Mouse (Mus musculus) heart, postnatal 25 days (tissue): ENCODE results near the gene Nacc2. TPM values are rescaled to one million over a fixed set of nuclear protein-coding genes. Genes with fewer than 3 reads are reported as not detected.

ENCODE experiments used
- DNase-seq: peaks from one replicate; pipeline ENCODE4 v3.0.0; 2022; ENCODE audit warnings: low spot score
- intact Hi-C: fragments of 180-260 bp; cut with DNase I; formaldehyde crosslinking; loops from one replicate; pipeline ENCODE4 v1.15.1; 2025
- total RNA-seq, 2 experiments: library from RNA; stranded (reverse); gene quantifications; 2 replicates each; pipeline ENCODE4 v1.2.3; 2021

Nacc2 gene
- total RNA-seq, 2 experiments from 2014 or later: 25.5 to 28.9 TPM

DNA sequence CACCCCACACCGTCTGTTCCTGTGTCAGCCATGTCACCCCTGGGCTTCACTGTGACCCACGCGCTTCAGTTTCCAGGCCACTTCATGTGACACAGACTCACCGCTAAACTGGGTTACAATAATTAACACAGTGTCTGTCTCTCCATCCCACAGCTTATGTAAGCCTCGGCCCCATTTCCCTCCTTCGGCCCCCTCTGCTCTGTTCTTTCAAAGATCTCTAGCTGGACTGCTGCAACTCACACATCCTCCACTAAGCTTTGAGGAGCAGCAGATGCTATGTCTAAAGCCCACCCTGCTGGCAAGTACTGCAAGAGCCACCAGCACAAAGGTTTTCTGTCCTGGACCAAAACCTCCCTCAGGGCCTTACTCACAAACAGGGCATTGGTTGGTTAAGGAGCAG lies 7.8 kb downstream of the Nacc2 start:
- no peak for DNase-seq
- intact Hi-C loops: no loop called here

DNA sequence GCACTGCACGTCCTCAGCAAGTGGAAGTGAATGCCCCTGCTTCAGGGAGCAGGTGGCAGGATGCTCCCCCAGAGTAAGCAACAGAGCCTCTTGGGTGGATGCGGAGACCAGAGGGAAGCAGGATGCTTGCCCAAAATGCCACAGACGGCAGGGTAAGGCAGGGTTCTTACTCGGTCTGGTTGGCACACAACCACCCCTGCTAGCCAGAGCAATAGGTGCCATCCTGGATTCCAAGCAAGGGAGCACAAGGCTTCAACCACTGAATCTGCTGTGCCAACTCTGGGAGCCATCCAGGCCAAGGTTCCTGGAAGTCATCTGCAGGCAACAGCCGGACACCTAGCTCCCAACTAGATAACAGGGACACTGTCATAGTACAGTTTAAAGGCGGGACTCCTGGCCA lies 14.8 kb downstream of the Nacc2 start:
- intact Hi-C loops: no loop called here
- no peak for DNase-seq

DNA sequence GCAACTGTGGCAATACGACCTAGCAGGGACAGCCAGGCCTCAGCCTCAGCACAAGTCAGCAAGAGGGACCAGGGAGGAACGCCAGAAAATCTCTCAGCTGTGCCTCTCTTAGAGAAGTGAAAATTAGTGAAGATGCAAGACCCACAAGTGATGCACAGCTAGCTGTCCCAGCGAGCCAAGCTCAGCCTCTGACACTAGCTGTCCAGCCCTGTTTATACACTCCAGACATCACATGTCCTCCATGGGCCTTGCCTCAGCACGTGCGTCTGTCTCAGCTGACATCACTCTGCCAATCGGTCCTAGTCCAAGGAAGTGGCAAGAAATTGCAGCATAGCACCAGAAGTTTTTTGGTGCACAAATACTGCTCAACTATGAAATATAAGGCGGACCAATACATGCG lies 16.0 kb downstream of the Nacc2 start:
- intact Hi-C loops: no loop called here
- no peak for DNase-seq

DNA sequence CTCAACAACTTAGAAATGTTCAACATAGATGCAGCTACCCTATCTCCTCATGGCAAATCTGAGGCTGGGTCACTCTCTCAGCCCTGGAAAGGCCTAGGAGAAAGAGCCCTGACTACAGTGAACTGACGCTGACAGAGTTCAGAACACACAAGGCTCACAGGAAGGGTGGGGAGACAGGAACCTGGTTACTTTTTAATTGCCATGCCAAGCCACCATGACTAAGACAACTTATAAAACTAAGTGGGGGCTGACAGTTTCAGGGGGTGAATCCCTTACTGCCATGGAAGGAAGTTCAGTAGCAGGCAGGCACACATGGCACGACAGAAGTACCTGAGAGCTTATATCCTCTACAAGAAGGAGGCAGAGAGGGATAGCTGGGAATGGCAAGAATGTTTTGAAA lies 16.8 kb downstream of the Nacc2 start:
- no peak for DNase-seq
- intact Hi-C loops: no loop called here

DNA sequence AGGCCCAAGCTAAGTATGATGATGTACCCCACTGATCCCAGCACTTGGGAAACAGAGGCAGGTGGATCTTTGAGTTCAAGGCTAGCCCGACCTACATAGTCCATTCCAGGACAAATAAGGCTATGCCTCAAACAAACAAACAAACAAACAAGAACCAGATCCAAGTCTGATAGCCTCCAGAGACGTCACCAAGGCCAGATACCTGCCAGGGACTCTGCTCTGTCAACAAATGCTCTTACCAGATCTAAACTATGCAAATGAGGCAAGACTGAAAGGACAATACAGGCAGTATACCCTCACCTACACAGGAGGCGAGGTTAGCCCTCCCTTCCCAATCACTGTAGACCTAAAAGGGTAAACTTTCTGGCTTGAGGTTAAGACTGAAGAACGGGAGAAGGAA lies 22.7 kb downstream of the Nacc2 start:
- intact Hi-C loops: no loop called here
- DNase-seq: no peak

DNA sequence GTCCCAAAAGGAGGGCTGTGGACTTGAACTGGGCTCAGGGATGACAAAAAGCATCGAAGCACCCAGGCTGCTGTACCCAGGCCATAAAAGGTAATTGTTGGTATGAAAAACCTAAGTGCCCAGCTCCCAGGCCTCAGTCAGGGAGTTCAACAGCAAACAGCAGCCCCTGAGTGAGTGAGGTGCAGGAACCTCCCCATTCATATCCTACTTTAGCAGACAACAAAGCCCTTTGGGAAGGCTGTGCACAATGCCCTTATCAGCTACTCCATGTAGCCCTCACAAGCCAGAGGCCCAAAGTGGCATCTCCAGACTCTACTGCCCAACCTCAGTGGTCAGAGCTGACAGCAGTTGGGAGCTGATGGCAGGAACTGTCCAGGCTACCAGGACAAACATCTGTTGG lies 23.2 kb downstream of the Nacc2 start:
- intact Hi-C loops: no loop called here

DNA sequence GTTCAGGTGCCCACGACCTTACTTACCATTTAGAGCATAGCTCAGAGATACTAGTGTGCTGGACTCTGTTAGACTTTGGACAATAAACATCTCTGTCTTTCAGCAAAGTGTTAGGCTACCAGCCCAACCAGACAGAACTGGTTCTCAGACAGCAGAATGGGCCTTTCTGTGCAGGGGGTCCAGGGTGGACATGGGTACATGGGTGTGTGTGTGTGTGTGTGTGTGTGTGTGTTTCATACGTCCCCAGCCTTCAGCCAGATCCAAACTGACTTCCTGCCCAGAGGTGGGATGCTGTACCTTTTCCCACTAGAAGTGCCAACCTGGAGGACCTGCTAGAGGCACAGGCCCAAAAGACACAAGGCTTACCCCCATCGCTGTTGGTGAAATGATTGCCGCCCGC lies 23.8 kb downstream of the Nacc2 start:
- intact Hi-C loops: no loop called here
- no peak for DNase-seq

More for the DNA sequence above, 23.2 kb downstream of the Nacc2 start:
- no peak for DNase-seq

DNA sequence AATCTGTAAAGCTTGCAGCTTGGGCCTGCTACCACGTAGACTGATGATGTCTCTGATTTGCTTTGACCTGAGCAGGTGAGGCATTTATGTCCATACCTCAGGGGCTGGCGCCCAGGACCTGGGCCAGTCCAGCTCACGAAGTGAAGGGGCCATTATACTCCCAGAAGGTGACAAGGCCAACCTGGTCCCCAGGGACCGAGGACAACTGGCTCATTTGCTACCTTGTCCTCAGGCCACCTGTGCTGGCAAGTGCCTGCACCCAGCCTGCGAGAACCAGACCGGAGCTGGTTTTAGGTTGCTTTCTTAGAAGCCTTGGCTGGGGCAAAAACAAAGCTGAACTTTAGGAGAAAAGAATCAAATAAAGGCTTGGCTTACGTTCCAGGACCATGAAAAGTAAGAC lies 29.1 kb downstream of the Nacc2 start:
- DNase-seq: no peak
- intact Hi-C loops: no loop called here

DNA sequence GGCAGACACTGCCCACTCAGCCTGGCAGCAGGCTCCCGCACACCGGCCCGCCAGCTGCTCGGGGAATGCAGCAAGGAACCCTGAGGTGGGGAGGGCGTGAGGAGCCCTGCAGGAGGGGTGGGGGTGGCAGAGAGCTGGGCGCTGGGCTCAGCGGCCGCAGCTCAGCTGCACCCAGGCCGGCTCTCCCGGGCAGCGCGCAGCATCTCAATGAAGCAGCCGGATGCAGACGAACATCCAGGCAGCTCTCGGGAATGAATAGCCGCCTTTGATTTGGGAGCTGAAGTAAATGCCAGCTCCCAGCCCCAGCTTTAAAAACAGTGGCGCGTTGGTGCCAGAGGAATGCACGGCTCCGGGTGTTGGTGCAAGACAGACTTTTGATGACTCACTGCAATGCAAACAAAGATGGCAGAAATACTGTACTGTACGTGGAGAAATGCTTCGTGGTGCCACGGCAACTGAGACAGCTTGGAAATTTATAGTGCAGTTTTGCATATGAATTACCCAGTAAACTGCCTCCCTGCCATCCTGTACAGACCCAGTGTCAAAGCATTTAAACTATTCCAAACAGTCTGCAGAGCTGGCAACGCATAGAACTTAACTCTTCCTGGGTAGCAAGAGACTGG lies 31.1 kb downstream of the Nacc2 start:
- intact Hi-C loops: no loop called here
- no peak for DNase-seq

DNA sequence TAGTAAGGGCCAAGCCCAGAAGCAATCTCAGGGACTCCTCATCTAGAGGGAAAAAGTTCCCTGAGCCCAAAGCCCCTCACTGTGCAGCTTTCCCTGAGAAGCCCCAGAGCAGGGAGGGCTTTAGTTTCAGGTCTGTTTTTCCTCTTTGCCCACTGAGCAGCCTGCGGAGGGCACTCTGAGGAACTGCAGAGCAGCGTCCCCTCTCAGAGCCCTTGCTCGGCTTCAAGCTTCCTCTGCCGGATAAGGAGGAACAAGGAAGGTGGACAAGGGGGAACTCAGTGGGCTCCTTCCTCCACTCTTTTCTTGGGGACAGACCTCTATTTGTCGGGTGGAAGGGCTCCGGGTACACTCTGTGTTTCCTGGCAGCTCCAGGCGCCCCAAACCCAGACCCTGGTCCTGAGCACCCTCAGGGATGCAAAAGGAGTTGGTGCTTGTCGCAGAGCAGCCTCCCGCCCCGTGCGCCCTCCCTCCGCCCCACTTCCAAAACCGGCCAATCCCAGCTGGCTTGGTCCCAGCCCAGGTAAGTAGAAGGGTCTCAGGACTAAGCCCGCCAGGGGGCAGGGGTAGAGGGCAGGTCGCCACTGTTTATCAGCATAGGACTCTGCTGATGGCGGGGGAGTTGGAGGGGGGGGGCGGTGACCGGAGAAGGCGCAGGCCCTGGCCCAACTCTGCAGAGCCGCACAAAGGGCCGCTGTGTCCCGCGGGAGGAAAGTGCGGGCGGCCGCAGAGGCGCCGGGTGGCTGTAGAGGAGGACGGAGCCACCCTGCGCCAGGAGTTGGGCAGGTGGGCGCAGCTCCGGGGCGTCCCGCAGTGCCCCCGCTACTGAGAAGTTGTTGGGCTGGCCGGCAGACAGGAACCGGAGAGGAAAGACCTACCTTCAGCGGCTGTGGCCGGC lies 31.9 kb downstream of the Nacc2 start:
- no peak for DNase-seq
- intact Hi-C loops: no loop called here

DNA sequence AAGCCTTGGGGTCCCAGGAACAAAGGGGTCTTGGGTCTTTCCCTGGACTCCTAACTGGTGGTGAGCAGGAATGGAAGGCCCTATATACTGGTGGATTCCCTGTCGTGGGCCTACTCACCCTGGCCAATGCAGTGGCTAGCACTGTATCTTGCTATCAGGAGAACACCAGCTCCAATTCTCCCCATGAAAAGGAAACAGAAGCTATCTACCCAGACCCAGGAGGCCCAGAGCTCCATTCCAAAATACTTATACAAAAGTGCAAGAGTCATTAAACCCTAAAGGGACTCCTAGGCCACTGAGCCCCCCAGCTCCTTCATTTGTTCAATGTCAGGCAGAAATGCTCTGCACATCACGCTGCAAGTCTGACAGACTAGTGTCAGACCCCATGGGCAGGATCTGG lies 34.0 kb downstream of the Nacc2 start:
- intact Hi-C loops: no loop called here
- DNase-seq: no peak

DNA sequence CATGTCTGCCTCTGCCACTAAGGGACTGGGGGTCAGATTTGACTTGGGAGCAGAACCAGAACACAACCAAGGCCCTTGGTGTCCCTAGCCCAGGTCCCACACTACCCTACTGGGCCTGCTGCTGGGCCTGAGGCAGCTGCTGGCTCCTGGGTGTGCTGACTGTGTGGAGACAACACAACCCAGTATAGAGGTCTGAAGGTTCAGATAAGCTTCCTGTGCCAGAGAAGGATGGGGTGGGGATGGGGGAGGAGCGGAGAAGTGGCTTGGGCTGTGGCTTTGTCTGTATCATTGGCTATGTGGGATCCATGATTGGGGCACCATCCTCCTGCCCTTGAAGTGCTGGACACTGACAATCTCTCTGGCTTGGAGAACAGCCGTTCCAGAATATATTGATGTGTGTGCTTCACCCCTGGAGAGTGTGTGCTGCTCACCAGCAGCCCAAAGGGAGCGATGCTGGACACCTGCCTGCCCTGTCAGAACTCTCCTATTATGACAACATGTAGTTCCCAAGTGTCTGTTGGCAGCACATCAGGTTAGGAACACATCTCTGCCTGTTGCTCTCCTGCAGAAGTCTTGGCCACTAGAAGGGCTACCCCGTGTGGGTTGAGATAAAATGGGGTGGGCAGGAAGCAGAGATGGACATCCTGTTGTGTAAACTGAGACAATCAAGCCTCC lies 36.0 kb downstream of the Nacc2 start:
- intact Hi-C loops: no loop called here
- no peak for DNase-seq

DNA sequence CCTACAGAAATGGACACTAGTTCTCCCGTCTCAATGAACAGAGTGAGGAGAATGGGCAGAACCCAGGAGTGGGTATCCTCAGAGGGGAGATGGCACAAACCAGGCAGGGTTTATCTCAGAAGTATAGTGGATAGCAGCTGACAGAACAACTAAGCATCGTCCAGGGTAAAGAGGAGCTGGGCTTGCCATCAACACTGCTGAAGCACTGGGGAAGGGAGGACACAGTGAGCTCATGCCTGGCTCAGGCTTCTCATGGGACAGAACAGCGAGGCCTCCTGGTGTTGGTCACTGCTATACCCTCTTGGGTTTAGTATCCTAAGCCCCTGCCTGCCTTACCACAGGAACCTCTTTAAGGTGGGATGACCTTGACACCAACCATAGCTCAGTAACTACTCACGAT lies 36.5 kb downstream of the Nacc2 start:
- no peak for DNase-seq
- intact Hi-C loops: no loop called here

DNA sequence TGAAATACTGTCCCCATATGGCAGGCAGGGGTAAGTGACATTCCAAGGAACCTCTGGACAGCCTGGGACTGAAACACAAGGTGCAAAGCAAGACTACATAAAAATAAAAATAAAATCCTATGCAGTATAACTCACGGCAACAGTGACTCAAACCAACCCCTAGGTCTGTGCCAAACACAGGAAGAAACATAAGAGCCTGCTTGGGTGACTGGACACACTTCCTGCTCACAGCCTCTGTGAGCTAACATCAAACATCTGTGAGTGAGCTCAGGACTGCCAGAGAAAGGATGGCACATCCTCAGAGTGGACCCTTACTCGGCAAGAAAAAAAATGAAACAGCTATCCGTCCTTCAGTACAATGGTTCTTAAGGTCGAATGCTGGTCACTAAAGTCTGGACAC lies 40.1 kb downstream of the Nacc2 start:
- intact Hi-C loops: no loop called here
- no peak for DNase-seq

DNA sequence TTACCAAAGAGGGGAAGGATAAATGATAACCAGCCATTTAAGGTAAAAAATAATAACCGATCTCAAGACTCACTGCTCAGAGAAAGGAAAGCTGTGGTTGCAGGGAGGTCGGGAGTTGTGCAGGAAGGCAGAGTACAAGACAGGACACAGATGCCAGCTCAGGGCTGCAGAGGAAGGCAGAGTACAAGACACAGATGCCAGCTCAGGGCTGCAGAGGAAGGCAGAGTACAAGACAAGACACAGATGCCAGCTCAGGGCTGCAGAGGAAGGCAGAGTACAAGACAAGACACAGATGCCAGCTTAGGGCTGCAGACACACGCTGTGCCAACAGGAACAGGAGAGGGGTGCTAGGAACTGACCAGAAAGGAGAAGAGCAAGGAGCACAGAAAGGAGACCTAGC lies 42.2 kb downstream of the Nacc2 start:
- DNase-seq: no peak
- intact Hi-C loops: no loop called here

DNA sequence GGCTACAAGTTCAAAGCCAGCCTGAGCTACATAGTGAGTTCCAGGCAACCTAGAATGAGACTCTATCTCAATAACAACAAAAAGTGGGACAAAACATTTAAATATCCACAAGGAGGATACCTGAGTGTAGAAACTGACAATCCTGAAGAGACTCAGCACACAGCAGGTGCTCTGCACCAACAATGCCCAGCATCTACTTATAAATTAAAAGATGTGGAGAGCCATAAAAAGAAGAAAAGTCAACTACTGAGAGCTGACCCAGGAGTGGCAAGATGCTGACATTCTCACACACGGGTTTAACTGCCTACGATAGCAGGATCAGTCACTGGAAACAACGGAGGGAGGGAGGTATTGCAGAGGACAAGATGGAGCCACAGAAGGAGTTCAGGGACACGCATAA lies 43.6 kb downstream of the Nacc2 start:
- DNase-seq: no peak

DNA sequence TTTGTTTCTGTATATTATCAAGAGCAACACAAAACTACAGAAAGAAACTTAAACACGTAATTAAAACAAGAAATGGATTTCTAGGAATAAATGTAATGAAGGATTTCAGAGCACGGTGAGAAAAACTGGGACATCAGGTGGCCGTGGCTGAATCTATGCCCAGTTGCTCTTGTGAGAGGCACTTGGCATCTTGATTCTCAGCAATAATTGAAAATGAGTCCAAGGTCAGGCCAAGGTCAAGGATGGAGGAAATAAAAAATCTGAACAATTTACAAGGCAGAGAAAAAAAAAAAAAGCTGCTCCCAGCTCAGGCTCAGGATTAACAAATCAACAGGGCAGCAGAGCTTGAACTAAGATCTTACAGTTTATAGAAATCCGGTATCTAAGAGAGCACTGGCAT lies 46.0 kb downstream of the Nacc2 start:
- intact Hi-C loops: no loop called here
- DNase-seq: no peak

More for the DNA sequence above, 43.6 kb downstream of the Nacc2 start:
- intact Hi-C loops: no loop called here

DNA sequence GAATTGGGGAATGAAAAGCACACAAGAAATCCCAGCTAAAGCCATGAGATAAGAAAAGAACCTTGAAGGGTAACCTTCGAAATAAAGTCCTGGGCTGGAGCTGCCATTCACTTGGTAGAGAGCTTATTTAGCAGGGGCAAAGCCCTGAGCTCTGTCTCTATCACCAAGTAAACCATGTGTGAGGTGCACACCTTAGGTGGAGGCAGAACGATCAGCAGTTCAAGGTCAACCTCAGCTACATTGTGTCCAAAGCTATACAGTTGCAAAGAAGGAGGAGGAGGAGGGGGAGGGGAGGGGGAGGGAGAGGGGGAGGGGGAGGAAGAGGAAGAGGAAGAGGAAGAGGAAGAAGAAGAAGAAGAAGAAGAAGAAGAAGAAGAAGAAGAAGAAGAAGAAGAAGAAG lies 46.9 kb downstream of the Nacc2 start:
- intact Hi-C loops: no loop called here
- DNase-seq: no peak

DNA sequence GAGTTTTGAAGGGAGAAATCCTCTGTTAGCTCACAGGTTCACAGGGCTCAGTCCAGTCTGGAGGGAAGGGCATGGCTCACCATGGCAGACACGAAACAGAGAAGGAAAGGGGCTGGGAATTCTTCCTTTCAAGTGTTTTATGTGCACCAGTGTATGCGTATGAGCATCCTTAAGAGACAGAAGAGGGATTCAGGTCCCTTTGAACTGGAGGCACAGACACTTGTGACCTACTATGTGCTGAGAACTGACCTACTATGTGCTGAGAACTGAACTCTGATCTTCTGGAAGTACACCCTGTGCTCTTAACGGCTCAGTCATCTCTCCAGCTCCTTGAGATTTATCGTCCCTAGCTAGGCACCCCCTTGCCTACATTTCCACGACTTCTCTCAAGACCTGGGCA lies 48.5 kb downstream of the Nacc2 start:
- intact Hi-C loops: no loop called here
- DNase-seq: no peak

DNA sequence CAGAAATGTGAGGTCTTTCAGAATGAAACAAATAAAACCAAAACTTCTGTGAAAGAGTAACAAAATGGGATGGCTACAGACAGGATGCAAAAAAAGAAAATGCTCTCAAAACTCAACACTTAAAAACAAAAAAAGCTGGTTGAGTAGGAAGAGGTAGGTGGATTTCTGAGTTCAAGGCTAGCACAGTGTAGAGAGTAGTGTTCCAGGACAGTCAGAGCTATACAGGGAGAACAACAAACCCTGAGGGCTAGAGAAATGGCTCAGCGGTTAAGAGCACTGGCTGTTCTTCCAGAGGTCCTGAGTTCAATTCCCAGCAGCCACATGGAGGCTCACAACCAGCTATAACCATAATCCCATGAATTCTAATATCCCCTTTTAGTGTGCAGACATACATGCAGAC lies 54.4 kb downstream of the Nacc2 start:
- intact Hi-C loops: no loop called here
- DNase-seq: no peak

DNA sequence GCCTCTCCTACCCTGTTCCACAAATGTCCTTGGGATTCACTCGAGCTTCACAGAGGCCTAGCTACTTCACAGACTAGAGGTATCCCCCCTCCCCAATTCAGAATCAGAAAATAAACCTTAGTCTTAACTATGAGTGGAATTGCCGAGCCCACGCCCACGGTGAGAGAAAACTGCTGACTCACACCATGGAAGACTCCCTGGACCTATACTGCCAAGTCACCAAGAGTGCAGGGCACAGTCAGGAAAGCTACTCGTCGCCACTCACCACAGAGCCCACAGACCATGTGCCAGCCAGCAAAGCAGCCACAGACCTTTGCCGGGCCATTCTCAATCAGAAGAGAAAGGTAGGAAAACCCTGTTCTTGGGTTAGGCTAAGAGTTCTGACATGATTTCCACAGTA lies 54.8 kb downstream of the Nacc2 start:
- DNase-seq: no peak
- intact Hi-C loops: no loop called here
